Mouse (Mus musculus) intestine, postnatal 0 days (tissue): ENCODE results near the gene Cd160. TPM values are rescaled to one million over a fixed set of nuclear protein-coding genes. Genes with fewer than 3 reads are reported as not detected.

Experiments
- ATAC-seq: fragments of 200-750 bp; cut with Nextera tagmentation; 2 replicates; pipeline ENCODE4 v1.8.0; 2017; ENCODE audit warnings: mild to moderate bottlenecking, moderate TSS enrichment, moderate library complexity
- H3K27ac ChIP-seq: fragments of 300-500 bp; sonication (generic); 2 replicates; pipeline ENCODE4 v1.5.1; 2014; ENCODE audit warnings: mild to moderate bottlenecking, low read depth, low read length, moderate library complexity
- H3K27me3 ChIP-seq: fragments of 300-500 bp; sonication (generic); replicated peaks from 2 replicates; pipeline ENCODE4 v1.6.1; 2014; ENCODE audit warnings: low read length, mixed read lengths; ENCODE audit not compliant: control insufficient read depth, insufficient read depth
- H3K36me3 ChIP-seq: fragments of 300-500 bp; sonication (generic); 2 replicates; pipeline ENCODE4 v1.6.1; 2014; ENCODE audit warnings: mild to moderate bottlenecking, moderate library complexity; ENCODE audit not compliant: control insufficient read depth, insufficient read depth
- H3K4me1 ChIP-seq: fragments of 300-500 bp; sonication (generic); replicated peaks from 2 replicates; pipeline ENCODE4 v1.6.1; 2014; ENCODE audit warnings: antibody characterized with exemption, low read length, mixed read lengths; ENCODE audit not compliant: control insufficient read depth, insufficient read depth
- H3K4me2 ChIP-seq: fragments of 300-500 bp; sonication (generic); replicated peaks from 2 replicates; pipeline ENCODE4 v1.6.1; 2014; ENCODE audit warnings: low read depth, mild to moderate bottlenecking, moderate library complexity
- H3K4me3 ChIP-seq: fragments of 300-500 bp; sonication (generic); 2 replicates; pipeline ENCODE4 v1.5.1; 2014; ENCODE audit warnings: low read depth, low read length
- H3K9ac ChIP-seq: fragments of 300-500 bp; sonication (generic); 2 replicates; pipeline ENCODE4 v1.6.1; 2014; ENCODE audit warnings: mild to moderate bottlenecking, low read depth, low read length
- H3K9me3 ChIP-seq: fragments of 300-500 bp; sonication (generic); 2 replicates; pipeline ENCODE4 v1.6.1; 2016; ENCODE audit warnings: mixed run types; ENCODE audit not compliant: control insufficient read depth
- CTCF ChIP-seq: sonication (generic); IDR thresholded peaks from 2 replicates; pipeline ENCODE4 v1.5.1; 2016; ENCODE audit warnings: low read depth, mild to moderate bottlenecking, control low read depth, antibody characterized with exemption, moderate library complexity
- WGBS: fragments of 180-500 bp; shearing (Covaris S2); extraction: QIAGEN DNeasy Blood & Tissue Kit; methylation state at CpG from one replicate; pipeline ENCODE4 v1.1.7; 2014; 5-methylcytosine and 5-hydroxymethylcytosine counted together
- polyA plus RNA-seq: library from polyadenylated mRNA; unstranded; fragments of >200 nt; fragmentation: Nextera tagmentation; extraction: Ambion mirVana; gene quantifications from 2 replicates; pipeline ENCODE4 v1.2.1, GENCODE M21; 2015

Cd160 gene
- polyA plus RNA-seq, 1 experiment from 2014 or later = 0.66 TPM

- Histone ChIP-seq H3K4me3 (no peak overlapping the region), H3K27me3 (no peaks in the 10 kb centered on the region), H3K36me3 (no peaks in the 10 kb centered on the region), H3K9me3 (no peaks in the 10 kb centered on the region), H3K27ac (no peak overlapping the region), H3K4me2 (no peak overlapping the region), H3K9ac (no peak overlapping the region), H3K4me1 (0 out of 2 replicates have a peak, but pooled peaks cover 7% of the 10 kb centered on the region)
- 60% methylated on average over 11 of the region's 11 CpGs for WGBS
- TF ChIP-seq CTCF = no peak
- ATAC-seq = no peak
Observed at GRCm38 (mm10) chr3:96825261-96825660, 3.9 kb downstream of the Cd160 start.

- H3K36me3 ChIP-seq = no peaks in the 10 kb centered on the region
- no peak overlapping the region for H3K9ac ChIP-seq
- H3K4me3 ChIP-seq = no peak overlapping the region
- no peaks in the 10 kb centered on the region for H3K27me3 ChIP-seq
- WGBS = 85% methylated on average over 12 of the region's 12 CpGs
- H3K4me2 ChIP-seq = no peak overlapping the region
- no peaks in the 10 kb centered on the region for H3K9me3 ChIP-seq
- 0 out of 2 replicates have a peak, but pooled peaks cover 5% of the 10 kb centered on the region for H3K4me1 ChIP-seq
- ATAC-seq = no peak
- no peak for TF ChIP-seq CTCF
- H3K27ac ChIP-seq = no peak overlapping the region
Observed at GRCm38 (mm10) chr3:96824614-96825013, 4.5 kb downstream of the Cd160 start.

- peak; percentile 75 for ATAC-seq
- no peak for TF ChIP-seq CTCF
- no peak overlapping the region for H3K27ac ChIP-seq
- H3K4me2 ChIP-seq = no peak overlapping the region
- H3K36me3 ChIP-seq = no peaks in the 10 kb centered on the region
- no peaks in the 10 kb centered on the region for H3K27me3 ChIP-seq
- H3K9me3 ChIP-seq = no peaks in the 10 kb centered on the region
- WGBS = 23% methylated on average over 3 of the region's 3 CpGs
- H3K9ac ChIP-seq = no peak overlapping the region
- H3K4me1 ChIP-seq = 0 out of 2 replicates have a peak, but pooled peaks cover 3% of the 10 kb centered on the region
- H3K4me3 ChIP-seq = no peak overlapping the region
Observed at GRCm38 (mm10) chr3:96823701-96824100, 5.5 kb downstream of the Cd160 start.

GRCm38 (mm10) chr3:96821581-96821980, 7.6 kb downstream of the Cd160 start:
- no peaks in the 10 kb centered on the region for H3K27me3 ChIP-seq
- no peak overlapping the region for H3K4me3 ChIP-seq
- no peak overlapping the region for H3K27ac ChIP-seq
- TF ChIP-seq CTCF = no peak
- WGBS = 87% methylated on average over 4 of the region's 4 CpGs
- H3K9ac ChIP-seq = no peak overlapping the region
- no peak overlapping the region for H3K4me2 ChIP-seq
- no peaks in the 10 kb centered on the region for H3K36me3 ChIP-seq
- H3K9me3 ChIP-seq = no peaks in the 10 kb centered on the region
- 0 out of 2 replicates have a peak, but pooled peaks cover 3% of the 10 kb centered on the region for H3K4me1 ChIP-seq
- no peak for ATAC-seq

- TF ChIP-seq CTCF = no peak
- 68% methylated on average over 6 of the region's 6 CpGs for WGBS
Observed at GRCm38 (mm10) chr3:96820116-96820915, 8.8 kb downstream of the Cd160 start.

GRCm38 (mm10) chr3:96814342-96814741, 14.8 kb downstream of the Cd160 start:
- Histone ChIP-seq H3K27ac (no peak overlapping the region), H3K4me3 (no peak overlapping the region), H3K27me3 (no peaks in the 10 kb centered on the region), H3K9ac (no peak overlapping the region), H3K4me1 (0 out of 2 replicates have a peak, but pooled peaks cover 3% of the 10 kb centered on the region), H3K4me2 (no peak overlapping the region), H3K9me3 (no peaks in the 10 kb centered on the region), H3K36me3 (no peaks in the 10 kb centered on the region)
- TF ChIP-seq CTCF = no peak
- WGBS = 72% methylated on average over 6 of the region's 6 CpGs
- no peak for ATAC-seq

More at GRCm38 (mm10) chr3:96820116-96820915, 8.8 kb downstream of the Cd160 start:
- H3K36me3 ChIP-seq = no peaks in the 10 kb centered on the region
- no peak overlapping the region for H3K4me3 ChIP-seq
- H3K27me3 ChIP-seq = no peaks in the 10 kb centered on the region
- ATAC-seq = no peak
- no peak overlapping the region for H3K4me2 ChIP-seq
- no peak overlapping the region for H3K9ac ChIP-seq
- no peaks in the 10 kb centered on the region for H3K9me3 ChIP-seq
- H3K4me1 ChIP-seq = 0 out of 2 replicates have a peak, but pooled peaks cover 3% of the 10 kb centered on the region
- no peak overlapping the region for H3K27ac ChIP-seq
